In the genomic region with DNA sequence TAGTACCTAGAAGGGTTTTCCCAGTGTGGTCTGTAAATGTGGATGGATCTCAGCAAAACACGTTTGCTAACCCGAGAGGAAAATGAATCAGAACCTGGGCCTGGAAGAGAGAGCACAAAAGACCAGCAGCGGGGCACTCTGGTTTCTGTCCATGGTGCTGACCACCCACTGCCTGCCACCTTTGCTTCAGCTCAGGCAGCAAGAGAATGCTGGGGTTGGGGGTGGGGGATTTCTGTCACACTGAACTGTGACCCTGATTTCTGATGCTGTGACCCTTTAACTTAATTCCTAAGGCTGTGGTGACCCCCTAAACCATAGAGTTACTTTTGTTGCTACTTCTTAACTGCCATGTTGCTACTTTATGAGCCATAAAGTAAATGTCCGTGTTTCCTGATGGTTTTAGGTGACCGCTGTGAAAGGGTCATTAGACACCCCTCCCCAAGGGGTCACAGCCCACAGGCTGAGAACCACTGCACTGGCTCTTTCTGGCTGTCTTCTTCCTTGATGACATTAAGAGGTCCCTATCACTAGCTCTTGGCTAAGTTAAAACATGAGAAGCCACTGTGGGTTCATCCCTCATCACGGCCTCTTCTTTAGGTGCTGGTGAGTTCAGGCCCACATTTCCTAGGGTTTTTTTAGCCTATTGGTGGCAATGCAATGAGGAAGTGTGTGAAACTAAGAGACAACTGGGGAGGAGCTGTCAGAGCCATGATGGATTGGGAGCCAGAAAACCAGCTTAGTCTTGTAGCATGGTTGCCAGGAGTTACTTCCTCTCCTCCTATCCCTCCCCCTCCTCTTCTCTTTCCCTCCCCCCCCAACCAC, we compare ENCODE assay signal across 7 mouse cellular contexts.
DNase-seq lines count a peak whose midpoint lies in the region; TF ChIP-seq lines count a peak whose summit lies in the region.

No protein-coding gene starts in this region.

- no peaks in the 10 kb centered on the region for H3K36me3 ChIP-seq in kidney, adult 2 months (ENCODE audit: control insufficient read depth, insufficient read depth, low read length)

- TF ChIP-seq CTCF in kidney, adult 2 months (conservative IDR thresholded peaks at IDR 0.05; ENCODE audit: insufficient read depth, insufficient read length, low read depth, low read length): no peak

- no peaks in the 10 kb centered on the region for H3K4me1 ChIP-seq in kidney, adult 2 months (ENCODE audit: control insufficient read depth, insufficient read depth, low read length)

- no peak overlapping the region for H3K4me3 ChIP-seq in kidney, adult 2 months (ENCODE audit: insufficient read depth, low read depth, low read length)

- 2% methylated on average over 6 of the region's 6 CpGs for WGBS in kidney, adult 2 months

- H3K27ac ChIP-seq in kidney, adult 2 months (ENCODE audit: insufficient read depth, low read depth, low read length): no peak overlapping the region

- no peak for TF ChIP-seq POLR2A in kidney, adult 2 months (IDR thresholded peaks at IDR 0.05; ENCODE audit: low read depth, low read length)

- peak; percentile 12 for DNase-seq in ovary, postnatal 10 days (ENCODE audit: low spot score)
- no peak for DNase-seq in ovary, adult 18-20 months (ENCODE audit: low spot score)
- peak; percentile 3 for DNase-seq in c-Kit-positive CD71-positive TER-119-positive erythroid progenitor cells, embryonic 14.5 days (ENCODE audit: low spot score)
- peak; percentile 20 for DNase-seq in kidney, adult 2 months
- DNase-seq in ovary, postnatal 36 days (ENCODE audit: low spot score): peak; percentile 36
- DNase-seq in cerebellum, adult 18-20 months: no peak
- no peak for DNase-seq in gastrocnemius, adult 8-10 months (ENCODE audit: low spot score in 2 of 2)

- no peaks in the 10 kb centered on the region for H3K27me3 ChIP-seq in kidney, adult 2 months (replicated peaks; ENCODE audit: control insufficient read depth, insufficient read depth, low read length)

Comparison
In these comparisons a context has a peak if more than half of its experiments do, and no peak if none do; other contexts are left out.
1. DNase-seq: peak in ovary, postnatal 10 days (single experiment), c-Kit-positive CD71-positive TER-119-positive erythroid progenitor cells, embryonic 14.5 days (single experiment), kidney, adult 2 months (single experiment) and ovary, postnatal 36 days (single experiment); none in ovary, adult 18-20 months (single experiment), cerebellum, adult 18-20 months (0 of 2) and gastrocnemius, adult 8-10 months (0 of 2).